Mouse (Mus musculus) ES-E14 (cell line): Measurements from ENCODE around the gene Adcy5. TPM values are rescaled to one million over a fixed set of nuclear protein-coding genes. Genes with fewer than 3 reads are reported as not detected.

Experiments used
- DNase-seq: peaks from one replicate; pipeline ENCODE4 v3.0.0-alpha.2; 2013; ENCODE audit warnings: low read depth, low spot score
- H3K27ac ChIP-seq: 2 replicates; pipeline ENCODE4 v1.5.1; 2012; ENCODE audit warnings: low read depth, mild to moderate bottlenecking, low read length, moderate library complexity, mixed read lengths; ENCODE audit not compliant: poor library complexity, insufficient read depth, severe bottlenecking
- H3K36me3 ChIP-seq: 2 replicates; pipeline ENCODE4 v1.6.1; 2012; ENCODE audit warnings: mild to moderate bottlenecking, low read length, moderate library complexity, mixed read lengths; ENCODE audit not compliant: control insufficient read depth, poor library complexity, insufficient read depth, severe bottlenecking
- H3K4me1 ChIP-seq, 2 experiments: fragments of 150-350 bp in 1 of 2; sonication (generic) in 1 of 2; 2 replicates each; pipeline ENCODE4 v1.6.1; 2012; ENCODE audit warnings: low read length in 2 of 2, mild to moderate bottlenecking in 1 of 2, mixed read lengths in 1 of 2; ENCODE audit not compliant: control insufficient read depth in 2 of 2, insufficient read depth in 2 of 2, poor library complexity in 1 of 2
- H3K4me3 ChIP-seq, 2 experiments: fragments of 150-350 bp in 1 of 2; sonication (generic) in 1 of 2; 2 replicates each; pipeline ENCODE4 v1.5.1; 2012; ENCODE audit warnings: low read length in 2 of 2, low read depth in 1 of 2, mild to moderate bottlenecking in 1 of 2, mixed read lengths in 1 of 2; ENCODE audit not compliant: insufficient read depth in 1 of 2, poor library complexity in 1 of 2, severe bottlenecking in 1 of 2
- H3K9ac ChIP-seq: 2 replicates; pipeline ENCODE4 v1.6.1; 2012; ENCODE audit warnings: low read depth, mild to moderate bottlenecking, low read length, mixed read lengths; ENCODE audit not compliant: poor library complexity, insufficient read depth, severe bottlenecking
- H3K9me3 ChIP-seq: fragments of 150-350 bp; sonication (generic); 2 replicates; pipeline ENCODE4 v1.6.1; 2012; ENCODE audit warnings: low read depth, mild to moderate bottlenecking, low read length; ENCODE audit not compliant: control insufficient read depth, insufficient read depth
- CHD2 ChIP-seq: IDR thresholded peaks from 2 replicates; pipeline ENCODE4 v1.6.1; 2014; ENCODE audit warnings: mild to moderate bottlenecking, low read depth, low read length, inconsistent platforms
- HCFC1 ChIP-seq: IDR thresholded peaks from 2 replicates; pipeline ENCODE4 v1.6.1; 2012; ENCODE audit warnings: low read length, inconsistent platforms, borderline replicate concordance; ENCODE audit not compliant: insufficient read depth
- MAFK ChIP-seq: IDR thresholded peaks from 2 replicates; pipeline ENCODE4 v1.6.1; 2014; ENCODE audit warnings: mild to moderate bottlenecking, low read depth, low read length, inconsistent platforms; ENCODE audit not compliant: insufficient read depth
- ZC3H11A ChIP-seq: IDR thresholded peaks from 2 replicates; pipeline ENCODE4 v1.6.1; 2012; ENCODE audit warnings: low read depth, mild to moderate bottlenecking, inconsistent platforms, low read length, borderline replicate concordance
- ZNF384 ChIP-seq: IDR thresholded peaks from 2 replicates; pipeline ENCODE4 v1.6.1; 2012; ENCODE audit warnings: low read depth, low read length, inconsistent platforms
- in situ Hi-C, 2 experiments: fragments of 600-800 bp; cut with MboI; formaldehyde crosslinking; loops; one replicate each; pipeline ENCODE4 v1.15.1; 2025; ENCODE audit warnings: low sequenced_read_pairs in 2 of 2, inconsistent platforms in 1 of 2; ENCODE audit not compliant: unreplicated experiment in 2 of 2
- total RNA-seq: library from RNA; depleted of rRNA; stranded (reverse); fragments of 300-350 nt; gene quantifications from 2 replicates; pipeline ENCODE4 v1.2.3, GENCODE M21; 2012; rRNA removed

The Adcy5 gene
- total RNA-seq = 0.85 and 1.3 TPM in 2 replicates

GRCm38 (mm10) chr16:35154641-35155390 is at the start of gene Adcy5:
TSS of gene Adcy5 (plus strand) at chr16:35154877.
- Histone ChIP-seq H3K36me3 (no peaks in the 10 kb centered on the region), H3K27ac (no peak within 1 kb of the TSS), H3K4me1 (peaks cover 0 to 5% of the 10 kb centered on the region in 2 experiments; a peak in 1 of 4 replicates), H3K9me3 (no peaks in the 10 kb centered on the region), H3K9ac (peak within 1 kb of the TSS; percentile 70), H3K4me3 (peak within 1 kb of the TSS; percentile 75 to 80)
- no peak for TF ChIP-seq ZNF384
- TF ChIP-seq HCFC1 = no peak
- no peak for TF ChIP-seq MAFK
- no peak for TF ChIP-seq CHD2
- no peak for TF ChIP-seq ZC3H11A
- in situ Hi-C loops = no loop called here
- no peak for DNase-seq

GRCm38 (mm10) chr16:35107985-35108384 is 46.7 kb upstream of the Adcy5 start:
- Histone ChIP-seq H3K9me3 (no peaks in the 10 kb centered on the region), H3K4me1 (peaks cover 0 to 2% of the 10 kb centered on the region in 2 experiments; a peak in 1 of 4 replicates), H3K9ac (no peak overlapping the region), H3K4me3 (no peak overlapping the region), H3K36me3 (peaks cover 33% of the 10 kb centered on the region), H3K27ac (no peak overlapping the region)
- no peak for DNase-seq
- TF ChIP-seq ZNF384 (no peak), HCFC1 (no peak), MAFK (no peak), ZC3H11A (no peak), CHD2 (no peak)
- in situ Hi-C loops = no loop called here

- no peak overlapping the region for H3K27ac ChIP-seq
- peaks cover 25% of the 10 kb centered on the region for H3K36me3 ChIP-seq
- H3K4me3 ChIP-seq = no peak overlapping the region
- DNase-seq = no peak
- in situ Hi-C loops = no loop called here
- no peak for TF ChIP-seq ZC3H11A
- no peak for TF ChIP-seq ZNF384
- TF ChIP-seq HCFC1 = no peak
- TF ChIP-seq MAFK = no peak
- no peak for TF ChIP-seq CHD2
- no peaks in the 10 kb centered on the region for H3K9me3 ChIP-seq
- H3K9ac ChIP-seq = no peak overlapping the region
- 0 out of 4 replicates have a peak, but pooled peaks cover 0 to 2% of the 10 kb centered on the region in 2 experiments for H3K4me1 ChIP-seq
Observed at GRCm38 (mm10) chr16:35109156-35109555, 45.5 kb upstream of the Adcy5 start.

- TF ChIP-seq CHD2 = no peak
- Histone ChIP-seq H3K27ac (no peak overlapping the region), H3K9ac (no peak overlapping the region), H3K9me3 (no peaks in the 10 kb centered on the region), H3K4me3 (no peak overlapping the region), H3K36me3 (peaks cover 21% of the 10 kb centered on the region), H3K4me1 (0 out of 4 replicates have a peak, but pooled peaks cover 0 to 2% of the 10 kb centered on the region in 2 experiments)
- in situ Hi-C loops = loop anchor here in 1 of 2 experiments (10.0 kb wide), 1 partner anchor 155 kb away; no protein-coding TSS in a partner anchor
- no peak for DNase-seq
Observed at GRCm38 (mm10) chr16:35109656-35110291, 44.9 kb upstream of the Adcy5 start.
